Mouse (Mus musculus): ENCODE results near the gene Cacnb1. TPM values are rescaled to one million over a fixed set of nuclear protein-coding genes. Genes with fewer than 3 reads are reported as not detected.

The Cacnb1 gene
- polyA plus RNA-seq, 1 experiment from 2014 or later = 1.2 TPM

- Histone ChIP-seq H3K27me3 (ENCODE audit: control insufficient read depth, insufficient read depth, low read depth, low read length) (peaks cover 30% of the 10 kb centered on the region), H3K4me2 (ENCODE audit: low read depth, low read length) (peak overlapping the region; percentile 92), H3K4me1 (ENCODE audit: control insufficient read depth, low read depth, low read length) (peaks cover 29% of the 10 kb centered on the region), H3K9ac (ENCODE audit: low read depth, low read length) (peak overlapping the region; percentile 83), H3K27ac (ENCODE audit: low read length) (peak overlapping the region; percentile 90), H3K4me3 (ENCODE audit: low read depth, low read length) (peak overlapping the region; percentile 87), H3K9me3 (replicated peaks; ENCODE audit: control insufficient read depth, low read length) (no peaks in the 10 kb centered on the region), H3K36me3 (ENCODE audit: control insufficient read depth, insufficient read depth) (no peaks in the 10 kb centered on the region)
- under 1% methylated on average over 42 of the region's 42 CpGs for WGBS (ENCODE audit: insufficient replicate concordance)
- peak; percentile 76 for ATAC-seq (ENCODE audit: low read depth)
Observed at GRCm38 (mm10) chr11:97987551-97988526, 35.0 kb downstream of the Cacnb1 start.

DNA sequence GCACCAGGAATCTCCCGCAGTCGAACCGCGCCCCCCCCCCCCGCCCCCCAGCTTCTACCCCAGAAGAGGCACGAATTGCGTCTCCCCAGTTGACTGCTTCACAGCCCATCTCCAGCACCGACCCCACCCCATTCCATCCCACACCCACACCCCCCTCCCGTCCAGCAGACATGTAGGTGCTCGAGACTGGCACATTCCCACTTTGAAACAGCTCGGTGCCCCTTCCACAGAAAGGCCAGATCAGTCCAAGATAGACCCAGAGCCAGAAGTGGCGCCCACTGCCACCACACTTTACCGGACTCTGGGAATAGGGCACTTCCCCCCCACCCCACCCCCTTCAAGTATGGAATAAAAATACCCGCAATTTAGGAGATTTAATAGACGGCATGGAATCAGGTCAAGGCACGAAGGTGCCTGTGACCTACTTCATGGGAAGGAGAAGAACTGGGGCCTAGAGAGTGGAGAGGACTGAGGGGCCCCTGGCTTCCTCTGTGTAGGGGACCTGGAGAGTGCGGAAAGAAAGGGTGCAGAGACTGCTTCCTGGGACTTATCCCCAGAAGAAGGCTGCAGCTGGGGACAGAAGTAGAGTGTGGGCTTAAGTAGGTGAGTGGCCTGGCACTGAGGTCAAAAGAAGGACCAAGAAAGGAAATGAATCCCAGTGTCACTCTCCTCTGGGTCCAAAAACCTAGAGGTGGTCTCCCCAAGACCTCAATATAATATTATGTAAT is 35.9 kb downstream of the Cacnb1 start:
- no peak for ATAC-seq (ENCODE audit: low read depth)
- Histone ChIP-seq H3K27me3 (ENCODE audit: control insufficient read depth, insufficient read depth, low read depth, low read length) (peaks cover 30% of the 10 kb centered on the region), H3K4me2 (ENCODE audit: low read depth, low read length) (peak overlapping the region; percentile 92), H3K36me3 (ENCODE audit: control insufficient read depth, insufficient read depth) (no peaks in the 10 kb centered on the region), H3K9ac (ENCODE audit: low read depth, low read length) (no peak overlapping the region), H3K27ac (ENCODE audit: low read length) (no peak overlapping the region), H3K9me3 (replicated peaks; ENCODE audit: control insufficient read depth, low read length) (no peaks in the 10 kb centered on the region), H3K4me3 (ENCODE audit: low read depth, low read length) (peak overlapping the region; percentile 87), H3K4me1 (ENCODE audit: control insufficient read depth, low read depth, low read length) (peaks cover 29% of the 10 kb centered on the region)
- WGBS (ENCODE audit: insufficient replicate concordance) = 30% methylated on average over 16 of the region's 17 CpGs

- H3K36me3 ChIP-seq (ENCODE audit: control insufficient read depth, insufficient read depth) = no peaks in the 10 kb centered on the region
- peak within 1 kb of the TSS; percentile 92 for H3K4me2 ChIP-seq (ENCODE audit: low read depth, low read length)
- no peaks in the 10 kb centered on the region for H3K9me3 ChIP-seq (replicated peaks; ENCODE audit: control insufficient read depth, low read length)
- H3K9ac ChIP-seq (ENCODE audit: low read depth, low read length) = peak within 1 kb of the TSS; percentile 53
- peaks cover 29% of the 10 kb centered on the region for H3K4me1 ChIP-seq (ENCODE audit: control insufficient read depth, low read depth, low read length)
- 4% methylated on average over 74 of the region's 74 CpGs for WGBS (ENCODE audit: insufficient replicate concordance)
- H3K27ac ChIP-seq (ENCODE audit: low read length) = no peak within 1 kb of the TSS
- H3K4me3 ChIP-seq (ENCODE audit: low read depth, low read length) = peak within 1 kb of the TSS; percentile 87
- H3K27me3 ChIP-seq (ENCODE audit: control insufficient read depth, insufficient read depth, low read depth, low read length) = peaks cover 30% of the 10 kb centered on the region
- ATAC-seq (ENCODE audit: low read depth) = no peak
Observed at GRCm38 (mm10) chr11:97985727-97986677, 36.8 kb downstream of the Cacnb1 start, which contains the start of gene Plxdc1. Plxdc1 (minus strand) TSS chr11:97986444.

DNA sequence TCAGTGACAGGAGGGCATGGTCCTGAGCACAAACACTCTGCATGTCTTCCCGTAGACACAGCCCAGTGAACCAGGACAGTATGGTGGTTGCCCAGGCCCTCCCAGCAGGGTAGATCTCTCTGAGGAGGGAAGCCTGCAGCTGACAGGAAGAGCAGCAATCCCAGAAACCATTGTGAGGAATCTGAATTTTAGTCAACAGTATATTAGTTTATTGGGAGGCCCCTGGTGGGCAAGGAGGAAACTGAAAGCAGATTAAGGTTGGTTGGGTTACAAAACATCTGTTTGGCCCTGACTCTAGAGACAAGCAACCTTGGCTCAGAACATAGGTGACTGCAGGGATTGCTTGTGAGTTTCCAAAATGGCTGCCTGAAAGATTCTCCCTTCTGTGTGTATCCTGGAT is 38.9 kb downstream of the Cacnb1 start:
- no peaks in the 10 kb centered on the region for H3K9me3 ChIP-seq (replicated peaks; ENCODE audit: control insufficient read depth, low read length)
- H3K27me3 ChIP-seq (ENCODE audit: control insufficient read depth, insufficient read depth, low read depth, low read length) = peaks cover 30% of the 10 kb centered on the region
- H3K4me3 ChIP-seq (ENCODE audit: low read depth, low read length) = no peak overlapping the region
- no peaks in the 10 kb centered on the region for H3K36me3 ChIP-seq (ENCODE audit: control insufficient read depth, insufficient read depth)
- 35% methylated on average over 1 of the region's 1 CpGs for WGBS (ENCODE audit: insufficient replicate concordance)
- H3K27ac ChIP-seq (ENCODE audit: low read length) = no peak overlapping the region
- no peak for ATAC-seq (ENCODE audit: low read depth)
- H3K4me1 ChIP-seq (ENCODE audit: control insufficient read depth, low read depth, low read length) = peaks cover 20% of the 10 kb centered on the region
- H3K4me2 ChIP-seq (ENCODE audit: low read depth, low read length) = no peak overlapping the region
- no peak overlapping the region for H3K9ac ChIP-seq (ENCODE audit: low read depth, low read length)

DNA sequence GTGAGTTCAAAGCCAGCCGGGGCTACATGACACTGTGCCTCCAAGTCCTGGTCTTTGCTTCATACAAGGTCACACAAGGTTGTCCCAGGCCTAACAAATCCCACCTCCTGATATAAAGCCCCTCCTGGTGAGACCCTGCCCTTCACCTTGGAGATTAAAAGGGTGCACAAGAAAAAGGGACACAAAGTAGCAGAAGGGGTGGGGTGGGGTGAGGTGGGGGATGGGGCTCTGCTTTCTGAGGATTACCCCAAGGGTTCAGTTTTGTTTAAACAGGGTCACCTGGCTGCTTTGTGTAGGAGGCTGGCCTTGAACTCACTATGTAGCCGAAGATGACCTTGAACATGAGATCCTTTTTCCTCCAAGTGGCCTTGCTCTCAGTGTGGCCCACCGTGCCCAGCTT is 39.3 kb downstream of the Cacnb1 start:
- 78% methylated on average over 3 of the region's 3 CpGs for WGBS (ENCODE audit: insufficient replicate concordance)
- H3K9ac ChIP-seq (ENCODE audit: low read depth, low read length) = no peak overlapping the region
- H3K4me1 ChIP-seq (ENCODE audit: control insufficient read depth, low read depth, low read length) = peaks cover 20% of the 10 kb centered on the region
- no peak overlapping the region for H3K27ac ChIP-seq (ENCODE audit: low read length)
- no peak for ATAC-seq (ENCODE audit: low read depth)
- no peaks in the 10 kb centered on the region for H3K9me3 ChIP-seq (replicated peaks; ENCODE audit: control insufficient read depth, low read length)
- no peaks in the 10 kb centered on the region for H3K36me3 ChIP-seq (ENCODE audit: control insufficient read depth, insufficient read depth)
- no peak overlapping the region for H3K4me2 ChIP-seq (ENCODE audit: low read depth, low read length)
- H3K27me3 ChIP-seq (ENCODE audit: control insufficient read depth, insufficient read depth, low read depth, low read length) = peaks cover 30% of the 10 kb centered on the region
- H3K4me3 ChIP-seq (ENCODE audit: low read depth, low read length) = no peak overlapping the region

- peaks cover 30% of the 10 kb centered on the region for H3K27me3 ChIP-seq (ENCODE audit: control insufficient read depth, insufficient read depth, low read depth, low read length)
- 71% methylated on average over 9 of the region's 9 CpGs for WGBS (ENCODE audit: insufficient replicate concordance)
Observed at GRCm38 (mm10) chr11:97982721-97983120, 40.1 kb downstream of the Cacnb1 start.

DNA sequence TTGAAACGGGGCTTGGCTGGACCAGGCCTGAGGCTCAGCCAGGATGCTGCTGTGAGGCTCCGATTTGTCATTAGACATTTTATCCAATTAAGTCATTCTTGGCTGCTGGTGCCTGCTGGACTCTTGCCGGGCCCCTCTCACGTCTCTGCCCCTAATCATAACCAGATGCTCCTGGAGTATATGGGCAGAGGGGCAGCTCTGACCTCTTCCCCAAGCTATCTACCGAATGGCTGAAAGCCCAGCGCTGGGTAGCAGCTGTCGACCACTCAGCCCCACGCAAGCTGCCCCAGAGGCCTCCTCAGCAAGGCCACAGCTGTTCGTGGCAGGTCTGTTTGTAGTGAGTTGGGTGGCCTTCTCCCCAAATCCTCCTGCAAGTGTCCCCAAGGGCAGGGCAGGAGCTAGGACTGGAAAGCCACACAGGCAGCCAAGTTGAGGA is 42.3 kb downstream of the Cacnb1 start:
- Histone ChIP-seq H3K4me3 (ENCODE audit: low read depth, low read length) (no peak overlapping the region), H3K27me3 (ENCODE audit: control insufficient read depth, insufficient read depth, low read depth, low read length) (peaks cover 13% of the 10 kb centered on the region), H3K36me3 (ENCODE audit: control insufficient read depth, insufficient read depth) (no peaks in the 10 kb centered on the region), H3K27ac (ENCODE audit: low read length) (no peak overlapping the region), H3K4me2 (ENCODE audit: low read depth, low read length) (no peak overlapping the region), H3K9me3 (replicated peaks; ENCODE audit: control insufficient read depth, low read length) (no peaks in the 10 kb centered on the region), H3K4me1 (ENCODE audit: control insufficient read depth, low read depth, low read length) (no peaks in the 10 kb centered on the region), H3K9ac (ENCODE audit: low read depth, low read length) (no peak overlapping the region)
- WGBS (ENCODE audit: insufficient replicate concordance) = 67% methylated on average over 9 of the region's 9 CpGs
- no peak for ATAC-seq (ENCODE audit: low read depth)

More at GRCm38 (mm10) chr11:97982721-97983120, 40.1 kb downstream of the Cacnb1 start:
- Histone ChIP-seq H3K9ac (ENCODE audit: low read depth, low read length) (no peak overlapping the region), H3K27ac (ENCODE audit: low read length) (no peak overlapping the region), H3K4me1 (ENCODE audit: control insufficient read depth, low read depth, low read length) (peaks cover 18% of the 10 kb centered on the region), H3K36me3 (ENCODE audit: control insufficient read depth, insufficient read depth) (no peaks in the 10 kb centered on the region), H3K9me3 (replicated peaks; ENCODE audit: control insufficient read depth, low read length) (no peaks in the 10 kb centered on the region), H3K4me2 (ENCODE audit: low read depth, low read length) (no peak overlapping the region), H3K4me3 (ENCODE audit: low read depth, low read length) (no peak overlapping the region)
- no peak for ATAC-seq (ENCODE audit: low read depth)

DNA sequence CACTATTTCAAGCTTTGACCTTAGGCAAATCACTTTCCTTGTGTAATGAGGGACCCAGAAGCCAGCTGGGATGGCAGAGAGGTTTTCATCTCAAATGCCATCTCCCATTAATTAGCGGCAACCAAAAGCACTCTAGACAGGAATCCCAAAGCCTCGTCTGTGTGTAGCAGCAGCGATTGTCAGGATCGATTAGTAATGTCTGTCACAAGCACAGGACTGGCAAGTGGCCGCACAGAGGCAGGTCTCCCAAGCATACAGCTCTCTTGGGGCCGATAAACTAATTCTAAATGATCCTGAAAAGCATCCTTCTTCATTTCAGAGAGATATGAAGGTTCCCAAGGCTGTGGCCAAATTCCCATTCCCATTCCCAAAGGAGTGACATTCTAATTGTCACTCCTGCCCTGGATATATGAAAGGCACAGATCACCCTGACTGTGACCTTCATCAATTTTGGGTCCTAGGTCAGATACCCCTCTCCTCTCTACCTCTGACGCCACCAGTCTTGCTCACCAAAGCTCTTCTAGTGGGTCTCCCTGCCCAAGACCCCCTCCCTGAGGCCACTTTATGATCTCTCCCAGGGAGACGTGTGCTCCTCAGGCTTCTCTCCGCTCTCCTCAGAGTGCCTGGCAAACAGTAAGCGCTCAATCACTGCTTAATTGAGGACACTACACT is 42.9 kb downstream of the Cacnb1 start:
- no peak overlapping the region for H3K4me2 ChIP-seq (ENCODE audit: low read depth, low read length)
- no peak for ATAC-seq (ENCODE audit: low read depth)
- H3K9ac ChIP-seq (ENCODE audit: low read depth, low read length) = no peak overlapping the region
- WGBS (ENCODE audit: insufficient replicate concordance) = 59% methylated on average over 10 of the region's 10 CpGs
- H3K4me3 ChIP-seq (ENCODE audit: low read depth, low read length) = no peak overlapping the region
- H3K9me3 ChIP-seq (replicated peaks; ENCODE audit: control insufficient read depth, low read length) = no peaks in the 10 kb centered on the region
- peaks cover 7% of the 10 kb centered on the region for H3K27me3 ChIP-seq (ENCODE audit: control insufficient read depth, insufficient read depth, low read depth, low read length)
- no peaks in the 10 kb centered on the region for H3K4me1 ChIP-seq (ENCODE audit: control insufficient read depth, low read depth, low read length)
- H3K36me3 ChIP-seq (ENCODE audit: control insufficient read depth, insufficient read depth) = no peaks in the 10 kb centered on the region
- H3K27ac ChIP-seq (ENCODE audit: low read length) = no peak overlapping the region

All from liver, embryonic 16.5 days (tissue).